Mouse (Mus musculus): ENCODE measurements at regions not wholly inside any gene's neighbourhood (a gene's known extent, or its start where the extent isn't known, plus 50 kb on each side); places are given as distances from the start of the nearest gene placed in this dataset.

DNA sequence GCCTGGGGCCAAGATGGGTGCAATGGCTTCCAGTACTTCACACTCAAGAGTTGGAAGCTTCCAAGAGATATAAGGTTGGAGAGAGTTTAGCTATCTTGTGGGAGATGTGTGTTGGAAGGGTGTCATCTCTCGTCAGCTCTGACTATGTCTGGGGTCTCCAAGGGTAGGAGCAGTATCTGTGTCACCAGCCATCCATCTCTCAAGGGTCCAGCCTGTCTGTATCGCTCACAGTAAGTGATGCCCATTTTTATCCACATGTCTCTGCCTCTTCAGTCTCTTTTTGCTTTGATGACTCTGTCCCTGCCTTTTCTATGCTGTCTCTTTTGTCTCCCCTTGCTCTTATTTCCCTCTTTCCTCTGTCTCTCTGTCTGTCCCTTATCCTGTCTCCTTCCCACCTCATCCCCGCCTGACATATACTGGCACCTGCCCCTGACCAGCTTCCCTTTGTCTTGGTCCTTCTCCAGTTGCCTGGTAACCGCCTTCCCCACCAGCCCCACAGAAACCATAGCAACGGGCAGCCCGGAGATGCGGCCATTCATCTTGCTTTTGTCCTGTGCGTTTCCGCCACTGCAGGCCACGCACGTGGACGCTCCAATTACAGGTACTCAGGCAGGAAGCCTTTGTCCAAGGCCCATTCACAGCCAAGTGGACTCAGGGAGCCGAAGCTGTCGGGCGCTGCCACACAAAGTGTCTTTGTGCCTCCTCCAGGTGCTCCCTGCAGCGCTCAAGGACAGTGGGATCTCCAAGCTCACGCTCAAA is 217.6 kb upstream of the Srrm4 start:
- TF ChIP-seq POLR2A (IDR thresholded peaks at IDR 0.05; ENCODE audit: insufficient read depth, low read depth, low read length) (no peak), CTCF (IDR thresholded peaks at IDR 0.05; ENCODE audit: insufficient read depth, low read depth, low read length) (no peak)
